Mouse (Mus musculus) bone marrow macrophage, adult 2 months (primary cell): Measurements from ENCODE around the gene Srgap1.

Experiments
- CTCF ChIP-seq: IDR thresholded peaks from 2 replicates; pipeline ENCODE4 v1.5.1; 2012; ENCODE audit warnings: low read depth, mild to moderate bottlenecking, low read length, moderate library complexity
- POLR2A ChIP-seq: IDR thresholded peaks from 2 replicates; pipeline ENCODE4 v1.6.1; 2012; ENCODE audit warnings: mild to moderate bottlenecking, low read depth, low read length, borderline replicate concordance

DNA sequence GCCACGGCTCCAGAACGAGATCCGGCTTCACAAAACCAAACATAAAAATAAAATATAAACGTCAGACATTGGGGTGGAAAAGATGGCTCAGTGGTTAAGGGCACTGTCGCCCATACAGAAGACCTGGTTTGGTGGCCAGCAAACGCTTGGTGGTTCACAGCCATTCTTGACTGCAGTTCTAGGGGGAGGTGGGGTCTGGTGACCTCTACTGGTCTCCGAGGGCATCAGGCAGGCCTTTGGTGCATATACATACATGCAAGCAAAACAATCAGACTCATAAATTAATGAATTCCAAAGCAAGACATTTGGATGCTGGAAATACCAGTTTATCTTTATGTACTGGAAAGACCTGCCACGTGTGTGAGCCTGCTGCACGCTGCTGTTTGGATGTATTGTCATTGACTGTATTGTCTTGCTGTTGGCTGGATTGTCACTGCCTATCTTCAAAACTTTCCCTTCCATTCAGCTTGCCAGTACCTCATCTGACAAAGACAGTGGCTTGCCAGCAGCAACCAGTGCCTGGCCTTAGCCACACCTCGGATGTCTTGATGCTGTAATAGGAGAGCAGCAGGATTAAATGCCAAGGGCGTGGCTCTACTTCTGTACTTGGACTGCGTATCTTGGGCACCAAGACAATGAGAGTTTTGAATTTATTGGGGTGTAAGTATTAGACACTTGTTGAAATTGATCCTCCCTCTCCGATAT is 282.5 kb downstream of the Srgap1 start:
- no peak for TF ChIP-seq CTCF
- TF ChIP-seq POLR2A = no peak
